8 mouse cellular contexts compared by ENCODE assay signal in genomic region chr7:141194409-141194808, GRCm38 (mm10). TPM values are rescaled to one million over a fixed set of nuclear protein-coding genes. Genes with fewer than 3 reads are reported as not detected.
DNase-seq lines count a peak whose midpoint lies in the region; ATAC-seq and TF ChIP-seq lines count a peak whose summit lies in the region.

No protein-coding gene starts in this region.

- H3K4me3 ChIP-seq in heart, embryonic 10.5 days: peak overlapping the region; percentile 83
- peak overlapping the region; percentile 68 to 87 (median 85) for H3K4me3 ChIP-seq in CH12.LX (replicated peaks in 1 of 3; ENCODE audit: low read depth in 2 of 3, low read length in 2 of 3, poor library complexity in 1 of 3)
- peak overlapping the region; percentile 84 for H3K4me3 ChIP-seq in forebrain, embryonic 14.5 days (ENCODE audit: low read depth, low read length)
- H3K4me3 ChIP-seq in liver, embryonic 15.5 days (replicated peaks): peak overlapping the region; percentile 91

- peak overlapping the region; percentile 56 for H3K9ac ChIP-seq in CH12.LX (ENCODE audit: insufficient read depth, low read depth)
- H3K9ac ChIP-seq in forebrain, embryonic 14.5 days (ENCODE audit: low read length): peak overlapping the region; percentile 61
- H3K9ac ChIP-seq in liver, embryonic 15.5 days: peak overlapping the region; percentile 78

- dilution Hi-C loops in CH12.LX (cut with MboI; ENCODE audit: extremely low pct_ligation_motif_present, extremely low pct_unique_long_range_greater_than_20kb, low sequenced_read_pairs): no loop called here

- TF ChIP-seq POLR2A in CH12.LX (IDR thresholded peaks at IDR 0.05; ENCODE audit: low read depth, low read length): no peak

- H3K27ac ChIP-seq in heart, embryonic 10.5 days: peak overlapping the region; percentile 95
- H3K27ac ChIP-seq in CH12.LX (ENCODE audit: insufficient read depth, low read depth): peak overlapping the region; percentile 8; the same call in 1 of the 2 replicates
- peak overlapping the region; percentile 71 for H3K27ac ChIP-seq in forebrain, embryonic 14.5 days (ENCODE audit: low read depth, low read length)
- peak overlapping the region; percentile 94 for H3K27ac ChIP-seq in liver, embryonic 15.5 days (replicated peaks)

- no peak for DNase-seq in heart, embryonic 10.5 days (ENCODE audit: low spot score)
- no peak for DNase-seq in heart, adult 8-10 months (ENCODE audit: low spot score)
- DNase-seq in CH12.LX (ENCODE audit: extremely low read depth): no peak
- no peak for DNase-seq in forebrain, embryonic 14.5 days (ENCODE audit: low spot score)
- DNase-seq in right cerebral cortex, postnatal 25 days: no peak
- DNase-seq in urinary bladder, postnatal 36 days (ENCODE audit: low spot score in 2 of 2): no peak
- no peak for DNase-seq in layer of hippocampus, adult 18-20 months (ENCODE audit: low spot score in 2 of 2)

- WGBS in heart, embryonic 10.5 days: under 1% methylated on average over 23 of the region's 23 CpGs
- under 1% methylated on average over 23 of the region's 23 CpGs for WGBS in forebrain, embryonic 14.5 days
- under 1% methylated on average over 23 of the region's 23 CpGs for WGBS in liver, embryonic 15.5 days (ENCODE audit: insufficient replicate concordance)

- in situ Hi-C loops in CH12.LX (cut with MboI; ENCODE audit: low pct_ligation_motif_present, low pct_unique_long_range_greater_than_20kb, low sequenced_read_pairs): no loop called here

- peak overlapping the region; percentile 86 for H3K4me2 ChIP-seq in CH12.LX (ENCODE audit: insufficient read depth, low read depth, poor library complexity, severe bottlenecking)
- H3K4me2 ChIP-seq in forebrain, embryonic 14.5 days (ENCODE audit: low read length): peak overlapping the region; percentile 98
- peak overlapping the region; percentile 96 for H3K4me2 ChIP-seq in liver, embryonic 15.5 days

- no peak for ATAC-seq in forebrain, embryonic 14.5 days
- no peak for ATAC-seq in liver, embryonic 15.5 days (ENCODE audit: insufficient read depth)

- H3K36me3 ChIP-seq in heart, embryonic 10.5 days: peaks cover 34% of the 10 kb centered on the region
- peaks cover 28 to 32% of the 10 kb centered on the region in 2 experiments for H3K36me3 ChIP-seq in CH12.LX (replicated peaks in 1 of 2; ENCODE audit: control insufficient read depth in 1 of 2, insufficient read depth in 1 of 2, low read length in 1 of 2)
- peaks cover 27% of the 10 kb centered on the region for H3K36me3 ChIP-seq in forebrain, embryonic 14.5 days (ENCODE audit: control insufficient read depth, insufficient read depth, low read length)
- H3K36me3 ChIP-seq in liver, embryonic 15.5 days (replicated peaks): peaks cover 33% of the 10 kb centered on the region

- no peak for TF ChIP-seq RAD21 in CH12.LX (IDR thresholded peaks at IDR 0.05; ENCODE audit: low read depth, low read length)

- TF ChIP-seq CTCF in CH12.LX (conservative IDR thresholded peaks at IDR 0.05 in 1 of 2, IDR thresholded peaks at IDR 0.05 in 1 of 2; ENCODE audit: low read depth in 2 of 2, low read length in 2 of 2): no peak

- H3K4me1 ChIP-seq in heart, embryonic 10.5 days: peaks cover 32% of the 10 kb centered on the region
- peaks cover 6 to 18% of the 10 kb centered on the region in 2 experiments for H3K4me1 ChIP-seq in CH12.LX (ENCODE audit: control insufficient read depth in 1 of 2, insufficient read depth in 2 of 2)
- H3K4me1 ChIP-seq in forebrain, embryonic 14.5 days (ENCODE audit: control insufficient read depth, insufficient read depth, low read length): peaks cover 5% of the 10 kb centered on the region
- peaks cover 77% of the 10 kb centered on the region for H3K4me1 ChIP-seq in liver, embryonic 15.5 days (replicated peaks)

- H3K27me3 ChIP-seq in heart, embryonic 10.5 days (ENCODE audit: insufficient read depth, poor library complexity, severe bottlenecking): peaks cover 17% of the 10 kb centered on the region; the same call in 1 of the 2 replicates
- H3K27me3 ChIP-seq in CH12.LX (replicated peaks): no peaks in the 10 kb centered on the region
- H3K27me3 ChIP-seq in forebrain, embryonic 14.5 days (replicated peaks; ENCODE audit: control insufficient read depth, insufficient read depth, low read length): no peaks in the 10 kb centered on the region
- no peaks in the 10 kb centered on the region for H3K27me3 ChIP-seq in liver, embryonic 15.5 days

- no peak for TF ChIP-seq EP300 in CH12.LX (IDR thresholded peaks at IDR 0.05; ENCODE audit: low read length)

- H3K79me2 ChIP-seq in CH12.LX (replicated peaks; ENCODE audit: control insufficient read depth, extremely low read depth, insufficient read depth, poor library complexity, severe bottlenecking): no peaks in the 10 kb centered on the region

- H3K9me3 ChIP-seq in heart, embryonic 10.5 days: no peaks in the 10 kb centered on the region
- H3K9me3 ChIP-seq in CH12.LX (replicated peaks; ENCODE audit: low read length): no peaks in the 10 kb centered on the region
- H3K9me3 ChIP-seq in forebrain, embryonic 14.5 days (replicated peaks; ENCODE audit: control insufficient read depth, low read length): no peaks in the 10 kb centered on the region
- no peaks in the 10 kb centered on the region for H3K9me3 ChIP-seq in liver, embryonic 15.5 days (replicated peaks)

TF ChIP-seq in CH12.LX, 34 proteins besides CTCF, POLR2A, EP300 and RAD21 (continues in another document):
- TF ChIP-seq TCF12 (IDR thresholded peaks at IDR 0.05; ENCODE audit: low read depth, low read length): no peak
- TF ChIP-seq CHD2 (IDR thresholded peaks at IDR 0.05; ENCODE audit: low read length): no peak
- no peak for TF ChIP-seq POLR2AphosphoS2 (IDR thresholded peaks at IDR 0.05; ENCODE audit: low read depth, low read length)
- TF ChIP-seq ZKSCAN1 (IDR thresholded peaks at IDR 0.05; ENCODE audit: borderline replicate concordance, low read depth, low read length): no peak
- TF ChIP-seq SMC3 (IDR thresholded peaks at IDR 0.05; ENCODE audit: low read depth, low read length): no peak
- no peak for TF ChIP-seq ZC3H11A (IDR thresholded peaks at IDR 0.05; ENCODE audit: low read depth, low read length)
- TF ChIP-seq MEF2A (IDR thresholded peaks at IDR 0.05; ENCODE audit: borderline replicate concordance, low read depth, low read length): no peak
- TF ChIP-seq MAZ (IDR thresholded peaks at IDR 0.05; ENCODE audit: low read depth, low read length): no peak
- TF ChIP-seq JUN (IDR thresholded peaks at IDR 0.05; ENCODE audit: insufficient read depth, low read depth, low read length): no peak
- TF ChIP-seq PAX5 (IDR thresholded peaks at IDR 0.05; ENCODE audit: low read length): no peak
- TF ChIP-seq UBTF (IDR thresholded peaks at IDR 0.05; ENCODE audit: low read depth, low read length): no peak; the same call in 1 of the 2 replicates

RNA-seq across cellular contexts. Expression of gene Lrrc56, which starts 0.5 kb away (rescaled TPM):
- 3.3 and 6.7 TPM in 2 replicates for polyA plus RNA-seq in heart, embryonic 10.5 days (2016; fragmentation: Nextera tagmentation; extraction: Ambion mirVana)
- total RNA-seq in heart, adult 8-10 months (2022): 1 to 10 TPM; 1.8 to 3.4 (median 3.0) TPM
- total RNA-seq in CH12.LX (2012; rRNA removed) (0.92 and 0.93 TPM in 2 replicates), CH12.LX (2014; rRNA removed) (0.46 and 0.89 TPM in 2 replicates)
- 1.0 and 1.4 TPM in 2 replicates for polyA plus RNA-seq in CH12.LX (2012; ENCODE audit: insufficient read length, low read depth)
- 6.7 and 8.9 TPM in 2 replicates for polyA plus RNA-seq in forebrain, embryonic 14.5 days (2014; fragmentation: Nextera tagmentation; extraction: Ambion mirVana)
- 11.0 and 12.1 TPM in 2 replicates for polyA plus RNA-seq in liver, embryonic 15.5 days (2015; fragmentation: Nextera tagmentation; extraction: Ambion mirVana)
- 1 to 10 TPM; 4.3 to 4.5 TPM for total RNA-seq in layer of hippocampus, adult 18-20 months (2021)

RNA-seq across cellular contexts. Expression of gene Hras, which starts 0.6 kb away (rescaled TPM):
- polyA plus RNA-seq in heart, embryonic 10.5 days (2016; fragmentation: Nextera tagmentation; extraction: Ambion mirVana): 89.6 and 92.6 TPM in 2 replicates
- total RNA-seq in heart, adult 8-10 months (2022): 100 to 1,000 TPM in 1 of 4 experiments, 10 to 100 TPM in 3; 81.0 to 107 (median 87.7) TPM
- 82.0 and 106 TPM in 2 replicates for total RNA-seq in CH12.LX (2012; rRNA removed)
- 43.6 and 48.9 TPM in 2 replicates for total RNA-seq in CH12.LX (2014; rRNA removed)
- polyA plus RNA-seq in CH12.LX (2012; ENCODE audit: insufficient read length, low read depth): 71.3 and 86.3 TPM in 2 replicates
- 70.2 and 96.3 TPM in 2 replicates for polyA plus RNA-seq in forebrain, embryonic 14.5 days (2014; fragmentation: Nextera tagmentation; extraction: Ambion mirVana)
- polyA plus RNA-seq in liver, embryonic 15.5 days (2015; fragmentation: Nextera tagmentation; extraction: Ambion mirVana): 83.0 and 98.2 TPM in 2 replicates
- total RNA-seq in layer of hippocampus, adult 18-20 months (2021): 100 to 1,000 TPM; 201 TPM

RNA-seq across cellular contexts. Expression of gene Lmntd2, which starts 19.5 kb away (rescaled TPM):
- polyA plus RNA-seq in heart, embryonic 10.5 days (2016; fragmentation: Nextera tagmentation; extraction: Ambion mirVana): 1.4 and 2.1 TPM in 2 replicates
- total RNA-seq in heart, adult 8-10 months (2022): not detected
- total RNA-seq in CH12.LX (2012; rRNA removed) (0.50 and 1.1 TPM in 2 replicates), CH12.LX (2014; rRNA removed) (0.55 and 0.97 TPM in 2 replicates)
- 0.85 and 0.89 TPM in 2 replicates for polyA plus RNA-seq in CH12.LX (2012; ENCODE audit: insufficient read length, low read depth)
- 0.94 and 0.95 TPM in 2 replicates for polyA plus RNA-seq in forebrain, embryonic 14.5 days (2014; fragmentation: Nextera tagmentation; extraction: Ambion mirVana)
- polyA plus RNA-seq in liver, embryonic 15.5 days (2015; fragmentation: Nextera tagmentation; extraction: Ambion mirVana): 0.60 and 0.91 TPM in 2 replicates
- not detected for total RNA-seq in layer of hippocampus, adult 18-20 months (2021)

RNA-seq across cellular contexts. Expression of gene Rassf7, which starts 21.3 kb away (rescaled TPM):
- 22.6 and 41.4 TPM in 2 replicates for polyA plus RNA-seq in heart, embryonic 10.5 days (2016; fragmentation: Nextera tagmentation; extraction: Ambion mirVana)
- total RNA-seq in heart, adult 8-10 months (2022): under 1 TPM in 3 of 4 experiments, not detected in 1; 0.66 to 0.90 (median 0.73) TPM
- 9.4 and 11.6 TPM in 2 replicates for total RNA-seq in CH12.LX (2012; rRNA removed)
- 6.7 and 8.1 TPM in 2 replicates for total RNA-seq in CH12.LX (2014; rRNA removed)
- polyA plus RNA-seq in CH12.LX (2012; ENCODE audit: insufficient read length, low read depth): 4.1 and 4.6 TPM in 2 replicates
- 23.7 and 23.8 TPM in 2 replicates for polyA plus RNA-seq in forebrain, embryonic 14.5 days (2014; fragmentation: Nextera tagmentation; extraction: Ambion mirVana)
- polyA plus RNA-seq in liver, embryonic 15.5 days (2015; fragmentation: Nextera tagmentation; extraction: Ambion mirVana): 27.3 and 33.4 TPM in 2 replicates
- total RNA-seq in layer of hippocampus, adult 18-20 months (2021): 1 to 10 TPM in 1 of 2 experiments, under 1 TPM in 1; 0.71 to 1.5 TPM

RNA-seq across cellular contexts. Expression of gene Rnh1, which starts 21.8 kb away (rescaled TPM):
- 103 and 105 TPM in 2 replicates for polyA plus RNA-seq in heart, embryonic 10.5 days (2016; fragmentation: Nextera tagmentation; extraction: Ambion mirVana)
- total RNA-seq in heart, adult 8-10 months (2022): 10 to 100 TPM; 71.3 to 75.2 (median 72.9) TPM
- total RNA-seq in CH12.LX (2012; rRNA removed): 133 and 137 TPM in 2 replicates
- total RNA-seq in CH12.LX (2014; rRNA removed): 84.7 and 91.0 TPM in 2 replicates
- polyA plus RNA-seq in CH12.LX (2012; ENCODE audit: insufficient read length, low read depth): 95.5 and 103 TPM in 2 replicates
- 54.7 and 56.7 TPM in 2 replicates for polyA plus RNA-seq in forebrain, embryonic 14.5 days (2014; fragmentation: Nextera tagmentation; extraction: Ambion mirVana)
- polyA plus RNA-seq in liver, embryonic 15.5 days (2015; fragmentation: Nextera tagmentation; extraction: Ambion mirVana): 64.3 and 76.1 TPM in 2 replicates
- total RNA-seq in layer of hippocampus, adult 18-20 months (2021): 10 to 100 TPM; 35.5 to 45.9 TPM

Comparison
In these comparisons a context has a peak if more than half of its experiments do, and no peak if none do; other contexts are left out.
1. H3K27ac ChIP-seq: peak in every context shown above with its lines; median percentile 95 in heart, embryonic 10.5 days; 94 in liver, embryonic 15.5 days; 71 in forebrain, embryonic 14.5 days; 8 in CH12.LX.